In the genomic region with DNA sequence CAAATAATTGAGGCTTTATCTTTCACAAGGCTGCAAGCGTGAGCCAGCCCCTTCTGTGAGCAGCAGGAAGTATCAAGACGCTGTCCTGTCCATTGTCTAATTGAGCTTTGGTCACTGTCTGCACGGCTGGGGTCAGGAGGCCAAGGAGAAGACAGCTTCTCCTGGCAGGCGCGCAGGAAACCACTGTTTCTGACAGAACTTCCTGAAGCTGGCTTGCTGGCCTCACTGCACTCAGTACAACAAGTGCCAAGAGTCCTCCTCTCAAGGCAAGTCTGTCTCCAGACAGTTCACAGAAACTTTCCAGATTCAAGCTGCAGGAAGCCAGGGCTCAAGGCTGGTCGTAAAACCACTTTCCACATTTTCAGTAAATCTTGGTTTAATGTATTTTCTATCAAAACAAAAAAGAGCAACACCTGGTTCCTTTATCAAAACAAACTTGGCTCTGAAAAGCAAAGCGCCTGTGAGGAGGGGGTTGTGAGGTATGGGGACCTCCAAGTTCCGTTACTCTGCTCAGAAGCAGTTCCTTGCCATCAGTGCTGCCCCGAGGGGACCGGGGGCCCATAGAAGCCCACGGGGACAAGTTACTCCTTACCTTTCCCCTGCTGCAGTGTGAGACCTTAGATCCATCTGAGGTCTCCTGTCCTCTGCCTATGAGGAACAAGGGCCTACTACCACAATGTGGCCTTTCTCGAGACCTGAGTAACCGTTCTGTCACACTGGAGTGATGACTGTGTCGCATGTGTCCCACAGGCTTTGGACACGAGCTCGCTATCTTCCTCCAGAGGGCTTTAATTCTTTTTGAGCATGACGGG, we compare ENCODE assay signal across 8 mouse cellular contexts. TPM values are rescaled to one million over a fixed set of nuclear protein-coding genes. Genes with fewer than 3 reads are reported as not detected.
DNase-seq lines count a peak whose midpoint lies in the region; ATAC-seq and TF ChIP-seq lines count a peak whose summit lies in the region.

No protein-coding gene starts in this region.

- TF ChIP-seq CTCF in liver, postnatal 0 days (IDR thresholded peaks at IDR 0.05; ENCODE audit: low read depth): 0 out of 2 replicates have a peak, but pooled peaks have one; percentile 11

- H3K4me2 ChIP-seq in liver, postnatal 0 days (ENCODE audit: low read depth, low read length): peak overlapping the region; percentile 22; the same call in 1 of the 2 replicates

- peak; percentile 50 for ATAC-seq in granulocyte monocyte progenitor cell, adult 5-6 weeks (replicated peaks; ENCODE audit: poor library complexity, severe bottlenecking)
- ATAC-seq in liver, postnatal 0 days: peak; percentile 64

- no peak overlapping the region; the same call in 1 of the 2 replicates for H3K9ac ChIP-seq in liver, postnatal 0 days (replicated peaks)

- WGBS in liver, postnatal 0 days (ENCODE audit: insufficient replicate concordance): 33% methylated on average over 17 of the region's 17 CpGs

- H3K9me3 ChIP-seq in liver, postnatal 0 days (ENCODE audit: low read length): no peaks in the 10 kb centered on the region

- DNase-seq in right cerebral cortex, postnatal 10 days (ENCODE audit: low spot score in 2 of 2): peak; percentile 72 to 82
- DNase-seq in right cerebral cortex, postnatal 25 days: no peak
- peak; percentile 83 for DNase-seq in kidney, adult 18-20 months
- DNase-seq in liver, postnatal 0 days: peak; percentile 60
- DNase-seq in ovary, postnatal 10 days (ENCODE audit: low spot score): peak; percentile 33
- DNase-seq in retina, postnatal 1 day: no peak
- no peak for DNase-seq in spleen, postnatal 4 days (ENCODE audit: low spot score in 2 of 2)

- H3K36me3 ChIP-seq in liver, postnatal 0 days (replicated peaks; ENCODE audit: insufficient read depth, low read length): peaks cover 9% of the 10 kb centered on the region; the same call in 1 of the 2 replicates

- H3K27me3 ChIP-seq in liver, postnatal 0 days (ENCODE audit: insufficient read depth, low read length): no peaks in the 10 kb centered on the region

- H3K4me3 ChIP-seq in liver, postnatal 0 days (ENCODE audit: low read depth, low read length): no peak overlapping the region

- peak overlapping the region; percentile 62 for H3K27ac ChIP-seq in liver, postnatal 0 days (ENCODE audit: low read depth)

- TF ChIP-seq EP300 in liver, postnatal 0 days (IDR thresholded peaks at IDR 0.05; ENCODE audit: low read depth): peak; percentile 54

- H3K4me1 ChIP-seq in liver, postnatal 0 days (ENCODE audit: insufficient read depth): peaks cover 39% of the 10 kb centered on the region

RNA-seq across cellular contexts. Expression of a gene that starts 17.2 kb away (rescaled TPM):
- 46.2 and 58.5 TPM in 2 replicates for total RNA-seq in granulocyte monocyte progenitor cell, adult 5-6 weeks (2014; fragmentation: Nextera tagmentation)
- 14.7 and 16.6 TPM in 2 replicates for total RNA-seq in granulocyte monocyte progenitor cell, adult 5-6 weeks (2017)
- polyA plus RNA-seq in liver, postnatal 0 days (2015; fragmentation: Nextera tagmentation; extraction: Ambion mirVana): 7.8 and 8.1 TPM in 2 replicates

Comparison
In these comparisons a context has a peak if more than half of its experiments do, and no peak if none do; other contexts are left out.
1. DNase-seq: peak in right cerebral cortex, postnatal 10 days (2 of 2), kidney, adult 18-20 months (single experiment), liver, postnatal 0 days (single experiment) and ovary, postnatal 10 days (single experiment); none in right cerebral cortex, postnatal 25 days (single experiment), retina, postnatal 1 day (single experiment) and spleen, postnatal 4 days (0 of 2).